Mouse (Mus musculus): Measurements from ENCODE around the gene Stx1a.

DNA sequence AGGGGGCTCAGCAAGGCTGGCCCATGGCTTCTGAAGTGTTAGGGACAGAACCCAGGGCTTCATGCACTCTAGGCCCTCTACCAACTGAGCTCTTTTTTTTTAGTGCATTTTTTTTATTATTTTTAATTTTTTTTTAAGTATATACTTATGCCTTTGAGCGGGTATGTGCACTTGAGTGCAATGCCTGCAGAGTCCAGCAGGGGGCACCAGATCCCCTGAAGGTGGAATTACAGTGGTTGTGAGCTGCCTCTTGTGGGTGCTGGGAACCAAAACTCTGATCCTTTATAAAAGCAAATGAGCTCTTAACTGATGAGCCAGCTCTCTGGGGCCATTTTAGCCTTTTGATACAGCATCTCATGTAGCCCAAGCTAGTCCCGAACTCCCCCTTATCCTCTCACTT, 11.3 kb downstream of the Stx1a start:
- TF ChIP-seq CTCF (IDR thresholded peaks at IDR 0.05; ENCODE audit: borderline replicate concordance, control insufficient read depth, extremely low read depth, insufficient read depth, low read length, poor library complexity) (no peak), POLR2A (IDR thresholded peaks at IDR 0.05; ENCODE audit: control insufficient read depth, extremely low read depth, insufficient read depth, low read length, poor library complexity) (no peak)
